Mouse (Mus musculus): ENCODE measurements around the gene Il12rb1. TPM values are rescaled to one million over a fixed set of nuclear protein-coding genes. Genes with fewer than 3 reads are reported as not detected.

Il12rb1 gene
- polyA plus RNA-seq, 1 experiment from 2014 or later = not detected

- H3K9me3 ChIP-seq (replicated peaks) = no peaks in the 10 kb centered on the region
- peaks cover 67% of the 10 kb centered on the region for H3K27me3 ChIP-seq
- no peak within 1 kb of the TSS for H3K27ac ChIP-seq
- H3K9ac ChIP-seq = peak within 1 kb of the TSS; percentile 44; the same call in 1 of the 2 replicates
- ATAC-seq (ENCODE audit: low FRiP score) = peak; percentile 88
- H3K36me3 ChIP-seq = no peaks in the 10 kb centered on the region
- peaks cover 22% of the 10 kb centered on the region for H3K4me1 ChIP-seq
- WGBS = 2% methylated on average over 45 of the region's 45 CpGs
- peak within 1 kb of the TSS; percentile 42 for H3K4me3 ChIP-seq
- H3K4me2 ChIP-seq (replicated peaks) = peak within 1 kb of the TSS; percentile 72
Observed at GRCm38 (mm10) chr8:70804481-70805206, 3.6 kb upstream of the Il12rb1 start, which contains the start of gene Mast3. Gene Mast3, minus strand, starts transcription at chr8:70805054.

- no peak overlapping the region for H3K9ac ChIP-seq
- no peaks in the 10 kb centered on the region for H3K36me3 ChIP-seq
- no peak overlapping the region for H3K4me3 ChIP-seq
- no peak overlapping the region for H3K4me2 ChIP-seq (replicated peaks)
- peaks cover 16% of the 10 kb centered on the region for H3K4me1 ChIP-seq
- H3K27ac ChIP-seq = no peak overlapping the region
- ATAC-seq (ENCODE audit: low FRiP score) = no peak
- peaks cover 59% of the 10 kb centered on the region for H3K27me3 ChIP-seq
- WGBS = 77% methylated on average over 4 of the region's 4 CpGs
- H3K9me3 ChIP-seq (replicated peaks) = no peaks in the 10 kb centered on the region
Observed at GRCm38 (mm10) chr8:70806541-70806940, 1.7 kb upstream of the Il12rb1 start.

- no peak overlapping the region for H3K9ac ChIP-seq
- 53% methylated on average over 1 of the region's 1 CpGs for WGBS
- ATAC-seq (ENCODE audit: low FRiP score) = no peak
- peaks cover 52% of the 10 kb centered on the region for H3K27me3 ChIP-seq
- H3K9me3 ChIP-seq (replicated peaks) = no peaks in the 10 kb centered on the region
- H3K4me3 ChIP-seq = no peak overlapping the region
- no peak overlapping the region for H3K4me2 ChIP-seq (replicated peaks)
- peaks cover 16% of the 10 kb centered on the region for H3K4me1 ChIP-seq
- no peaks in the 10 kb centered on the region for H3K36me3 ChIP-seq
- no peak overlapping the region for H3K27ac ChIP-seq
Observed at GRCm38 (mm10) chr8:70807304-70807703, 945 bp upstream of the Il12rb1 start.

- Histone ChIP-seq H3K27ac (no peak overlapping the region), H3K4me2 (replicated peaks) (no peak overlapping the region), H3K36me3 (no peaks in the 10 kb centered on the region), H3K4me1 (peaks cover 9% of the 10 kb centered on the region; the same call in 1 of the 2 replicates), H3K9ac (no peak overlapping the region), H3K9me3 (replicated peaks) (no peaks in the 10 kb centered on the region), H3K4me3 (no peak overlapping the region), H3K27me3 (peaks cover 36% of the 10 kb centered on the region)
- ATAC-seq (ENCODE audit: low FRiP score) = no peak
- WGBS = 75% methylated on average over 8 of the region's 8 CpGs
Observed at GRCm38 (mm10) chr8:70808955-70809701, 879 bp downstream of the Il12rb1 start.

- no peak overlapping the region for H3K9ac ChIP-seq
- H3K4me2 ChIP-seq (replicated peaks) = no peak overlapping the region
- H3K27me3 ChIP-seq = peaks cover 37% of the 10 kb centered on the region
- no peaks in the 10 kb centered on the region for H3K36me3 ChIP-seq
- H3K27ac ChIP-seq = no peak overlapping the region
- H3K4me3 ChIP-seq = no peak overlapping the region
- no peaks in the 10 kb centered on the region for H3K4me1 ChIP-seq
- no peak for ATAC-seq (ENCODE audit: low FRiP score)
- 74% methylated on average over 20 of the region's 20 CpGs for WGBS
- H3K9me3 ChIP-seq (replicated peaks) = no peaks in the 10 kb centered on the region
Observed at GRCm38 (mm10) chr8:70810962-70811680, 2.9 kb downstream of the Il12rb1 start.

GRCm38 (mm10) chr8:70812055-70812454 lies 3.8 kb downstream of the Il12rb1 start:
- ATAC-seq (ENCODE audit: low FRiP score) = no peak
- Histone ChIP-seq H3K4me2 (replicated peaks) (no peak overlapping the region), H3K9me3 (replicated peaks) (no peaks in the 10 kb centered on the region), H3K9ac (no peak overlapping the region), H3K27ac (no peak overlapping the region), H3K4me1 (peaks cover 5% of the 10 kb centered on the region; the same call in 1 of the 2 replicates), H3K4me3 (no peak overlapping the region), H3K27me3 (peaks cover 39% of the 10 kb centered on the region), H3K36me3 (no peaks in the 10 kb centered on the region)
- 31% methylated on average over 4 of the region's 4 CpGs for WGBS

- Histone ChIP-seq H3K27ac (no peak overlapping the region), H3K4me2 (replicated peaks) (no peak overlapping the region), H3K4me1 (peaks cover 5% of the 10 kb centered on the region; the same call in 1 of the 2 replicates), H3K9ac (no peak overlapping the region), H3K9me3 (replicated peaks) (no peaks in the 10 kb centered on the region), H3K4me3 (no peak overlapping the region), H3K36me3 (no peaks in the 10 kb centered on the region), H3K27me3 (peaks cover 42% of the 10 kb centered on the region)
- ATAC-seq (ENCODE audit: low FRiP score) = no peak
- 63% methylated on average over 4 of the region's 4 CpGs for WGBS
Observed at GRCm38 (mm10) chr8:70812885-70813284, 4.6 kb downstream of the Il12rb1 start.

GRCm38 (mm10) chr8:70816679-70817078 lies 8.4 kb downstream of the Il12rb1 start:
- peaks cover 9% of the 10 kb centered on the region; the same call in 1 of the 2 replicates for H3K4me1 ChIP-seq
- no peak overlapping the region for H3K27ac ChIP-seq
- H3K9ac ChIP-seq = 0 out of 2 replicates have a peak overlapping the region, but pooled peaks have one; percentile 24
- no peaks in the 10 kb centered on the region for H3K36me3 ChIP-seq
- H3K9me3 ChIP-seq (replicated peaks) = peaks cover 9% of the 10 kb centered on the region; the same call in 1 of the 2 replicates
- H3K27me3 ChIP-seq = peaks cover 57% of the 10 kb centered on the region
- WGBS = 9% methylated on average over 27 of the region's 30 CpGs
- 0 out of 2 replicates have a peak overlapping the region, but pooled peaks have one; percentile 3 for H3K4me3 ChIP-seq
- no peak for ATAC-seq (ENCODE audit: low FRiP score)
- H3K4me2 ChIP-seq (replicated peaks) = peak overlapping the region; percentile 28

GRCm38 (mm10) chr8:70820101-70820935 lies 12.1 kb downstream of the Il12rb1 start:
- no peak overlapping the region for H3K27ac ChIP-seq
- peaks cover 51% of the 10 kb centered on the region for H3K27me3 ChIP-seq
- WGBS = 4% methylated on average over 31 of the region's 31 CpGs
- no peak overlapping the region for H3K4me3 ChIP-seq
- peak; percentile 65 for ATAC-seq (ENCODE audit: low FRiP score)
- H3K4me1 ChIP-seq = peaks cover 9% of the 10 kb centered on the region; the same call in 1 of the 2 replicates
- H3K4me2 ChIP-seq (replicated peaks) = 0 out of 2 replicates have a peak overlapping the region, but pooled peaks have one; percentile 17
- H3K9ac ChIP-seq = no peak overlapping the region
- H3K36me3 ChIP-seq = no peaks in the 10 kb centered on the region
- peaks cover 9% of the 10 kb centered on the region; the same call in 1 of the 2 replicates for H3K9me3 ChIP-seq (replicated peaks)

- Histone ChIP-seq H3K36me3 (no peaks in the 10 kb centered on the region), H3K4me3 (no peak overlapping the region)
Observed at GRCm38 (mm10) chr8:70821399-70821962, 13.2 kb downstream of the Il12rb1 start.

GRCm38 (mm10) chr8:70821992-70822391 lies 13.7 kb downstream of the Il12rb1 start:
- WGBS = 51% methylated on average over 11 of the region's 11 CpGs
- Histone ChIP-seq H3K4me1 (peaks cover 4% of the 10 kb centered on the region; the same call in 1 of the 2 replicates), H3K9ac (no peak overlapping the region), H3K27me3 (peaks cover 34% of the 10 kb centered on the region), H3K27ac (no peak overlapping the region), H3K4me2 (replicated peaks) (no peak overlapping the region), H3K9me3 (replicated peaks) (peaks cover 11% of the 10 kb centered on the region; the same call in 1 of the 2 replicates), H3K4me3 (no peak overlapping the region), H3K36me3 (no peaks in the 10 kb centered on the region)
- no peak for ATAC-seq (ENCODE audit: low FRiP score)

More at GRCm38 (mm10) chr8:70821399-70821962, 13.2 kb downstream of the Il12rb1 start:
- Histone ChIP-seq H3K9me3 (replicated peaks) (peaks cover 9% of the 10 kb centered on the region; the same call in 1 of the 2 replicates), H3K9ac (no peak overlapping the region), H3K4me1 (peaks cover 8% of the 10 kb centered on the region; the same call in 1 of the 2 replicates), H3K4me2 (replicated peaks) (no peak overlapping the region), H3K27ac (no peak overlapping the region), H3K27me3 (peaks cover 39% of the 10 kb centered on the region)
- 0 out of 2 replicates have a peak, but pooled peaks have one; percentile 17 for ATAC-seq (ENCODE audit: low FRiP score)
- WGBS = 16% methylated on average over 30 of the region's 30 CpGs

All from hindbrain, embryonic 12.5 days (tissue).